Mouse (Mus musculus) inflammation-experienced regulatory T-cells, adult 16 weeks (primary cell): ENCODE data around the gene Prss36. TPM values are rescaled to one million over a fixed set of nuclear protein-coding genes. Genes with fewer than 3 reads are reported as not detected.

Source experiments
- polyA plus RNA-seq: library from polyadenylated mRNA; unstranded; fragments of 100-300 nt; shearing (Covaris generic); gene quantifications from one replicate; pipeline ENCODE4 v1.2.1, GENCODE M21; 2017

The Prss36 gene
- 5.0 TPM for polyA plus RNA-seq

DNA sequence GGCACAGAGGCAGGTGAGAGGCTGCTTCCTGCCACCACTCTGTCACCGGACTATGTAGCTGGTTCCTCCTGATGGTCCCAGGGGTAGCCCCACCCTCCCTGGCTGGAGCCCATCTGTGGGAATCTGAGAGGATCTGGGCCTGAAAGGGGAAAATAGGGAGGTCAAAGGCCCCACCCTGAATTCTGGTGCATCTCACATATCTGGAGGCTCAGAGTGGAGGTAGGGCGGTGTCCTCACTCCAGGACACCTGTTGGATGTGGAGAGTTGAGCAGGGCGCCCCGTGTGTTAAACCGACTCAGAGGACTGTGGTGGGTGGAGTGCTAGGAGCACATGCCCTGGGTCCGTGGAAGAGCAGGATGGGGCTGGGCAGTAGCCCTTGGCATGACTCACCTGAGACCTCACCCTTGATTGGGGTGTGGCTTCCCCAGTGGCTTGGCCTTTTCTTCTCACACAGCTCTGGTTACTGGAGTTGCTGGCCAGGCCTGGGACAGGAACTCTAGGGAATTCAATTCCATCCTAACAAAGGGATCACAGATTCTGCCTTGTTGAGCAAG, at the start of gene Prss36:
Gene Prss36 (minus strand): TSS at position 256 of the 554 bp plus-strand sequence.

DNA sequence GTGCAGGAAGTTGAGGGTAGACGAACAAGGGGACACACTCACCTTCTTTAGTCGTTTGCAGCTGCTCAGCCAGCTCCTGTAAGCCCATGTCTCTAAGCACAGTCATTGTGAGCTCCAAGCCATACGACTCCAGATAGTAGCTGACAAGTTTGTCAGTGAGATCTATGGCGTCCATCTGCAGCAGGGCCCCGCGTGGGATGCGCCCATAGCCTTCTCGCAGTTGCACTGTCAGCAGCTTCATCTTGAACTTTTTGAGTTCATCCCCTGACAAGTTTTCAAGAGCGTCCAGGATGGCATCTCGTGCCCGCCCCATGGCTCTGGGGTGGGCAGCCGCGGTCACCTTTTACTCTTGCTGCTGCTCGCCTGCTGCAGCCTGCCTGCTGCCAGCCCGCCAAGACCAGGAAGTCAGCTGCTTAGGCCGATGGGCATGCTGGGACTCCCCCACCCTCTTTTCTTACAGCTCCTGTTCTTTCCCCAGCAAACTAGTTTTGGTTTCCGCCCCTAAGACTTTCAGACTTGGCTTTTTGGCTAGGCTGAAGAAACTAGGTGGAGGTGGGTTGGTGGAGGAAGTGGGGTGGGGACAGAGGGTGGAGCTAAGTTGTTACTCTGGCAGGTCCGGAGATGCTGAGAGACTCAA, 46.9 kb upstream of the Prss36 start, which contains the start of gene Pycard:
Gene Pycard (minus strand): TSS at position 527 of the 637 bp plus-strand sequence.

DNA sequence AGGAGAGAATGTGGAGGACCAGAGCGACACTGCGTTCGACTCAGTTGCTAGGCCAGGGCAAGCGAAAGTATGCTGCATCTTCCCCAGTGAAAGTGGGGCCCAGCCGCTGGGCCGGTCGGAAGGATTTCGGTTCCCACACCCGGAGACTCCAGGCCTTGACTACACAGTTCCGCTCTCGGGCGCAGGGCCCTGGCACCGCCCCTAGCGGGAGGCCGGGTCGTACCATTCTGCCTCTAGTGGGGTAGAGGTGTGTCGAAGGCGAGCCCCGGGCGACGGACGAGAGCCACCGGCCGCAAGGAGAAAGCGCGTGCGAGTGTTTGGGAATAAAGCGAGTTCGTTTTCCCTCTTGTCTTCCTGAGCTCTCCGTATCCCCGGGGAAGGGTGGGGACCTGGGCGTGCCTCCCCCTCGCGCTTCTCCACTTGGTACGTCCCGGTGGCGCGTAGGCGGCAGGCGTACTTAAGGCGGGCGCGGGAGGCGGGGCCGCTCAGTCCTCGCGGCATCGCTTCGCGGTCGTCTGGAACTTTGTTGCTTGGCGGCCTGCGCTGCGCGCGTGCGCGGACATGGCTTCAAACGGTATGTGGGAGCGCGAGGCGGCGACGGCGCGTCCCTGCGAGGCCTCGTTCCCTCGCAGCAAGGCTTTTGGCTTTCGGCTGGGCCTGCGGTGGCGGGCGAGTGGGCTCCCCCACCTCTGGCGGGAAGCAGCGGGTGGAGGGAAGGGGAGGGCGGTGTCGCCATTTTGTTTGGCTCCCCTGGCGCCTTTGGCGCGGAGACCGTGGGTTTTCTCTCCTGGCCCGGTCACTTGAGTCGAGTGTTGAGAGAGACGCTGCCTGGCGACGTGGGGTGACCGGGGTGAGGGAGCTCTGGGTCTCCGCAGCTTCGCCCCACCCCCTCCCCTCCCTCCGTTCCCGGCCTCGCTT, 20.7 kb upstream of the Prss36 start, which contains the start of gene Fus:
Gene Fus (plus strand): TSS at position 454 of the 918 bp plus-strand sequence.

DNA sequence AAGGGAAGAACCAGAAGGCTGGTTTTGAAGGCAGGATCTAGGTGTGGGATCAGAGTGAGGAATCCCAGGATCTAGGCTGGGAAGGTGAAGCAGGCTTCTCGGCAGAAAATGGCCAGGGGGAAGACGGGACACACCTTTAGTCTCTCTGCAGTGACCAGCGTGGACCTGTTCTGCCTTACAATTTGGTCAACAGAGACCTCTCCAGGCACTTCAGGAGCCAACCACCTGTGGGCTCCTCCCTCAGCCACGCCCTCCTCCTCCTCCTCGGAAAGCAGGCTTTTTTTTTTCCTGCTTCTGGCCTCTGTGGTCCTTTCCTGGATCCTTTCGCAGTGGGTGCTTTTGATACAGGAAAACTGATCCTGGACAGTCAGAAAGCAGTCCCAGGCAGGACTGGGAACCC, 16.6 kb downstream of the Prss36 start, which contains the start of gene Prss8:
Gene Prss8 (minus strand): TSS at position 182 of the 400 bp plus-strand sequence.

DNA sequence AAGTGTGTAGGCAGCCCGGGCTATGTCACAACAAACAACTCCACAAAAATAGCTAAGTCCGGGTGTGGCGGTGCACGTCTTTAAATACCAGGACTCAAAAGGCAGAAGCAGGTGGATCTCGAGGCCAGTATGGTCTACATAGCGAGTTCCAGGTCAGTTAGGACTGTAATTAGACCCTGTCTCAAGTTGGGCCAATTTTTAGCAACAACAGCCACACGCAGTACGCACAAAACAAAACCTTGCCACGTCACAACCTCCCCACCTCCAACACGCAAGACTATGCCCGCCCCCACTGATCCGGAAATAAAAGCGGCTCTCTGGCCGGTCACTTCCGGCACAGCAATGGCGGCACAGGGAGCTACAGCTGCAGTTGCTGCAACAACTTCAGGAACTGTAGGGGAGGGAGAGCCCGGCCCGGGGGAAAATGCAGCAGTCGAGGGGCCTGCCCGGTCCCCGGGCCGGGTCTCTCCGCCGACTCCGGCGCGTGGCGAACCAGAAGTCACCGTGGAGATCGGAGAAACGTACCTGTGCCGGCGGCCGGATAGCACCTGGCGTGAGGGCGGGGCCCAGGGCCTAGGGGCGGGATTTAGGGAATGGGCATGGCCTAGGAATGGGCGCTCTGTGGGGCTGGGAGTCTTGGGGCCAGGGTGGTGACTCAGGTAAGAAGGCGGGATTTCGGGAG, 34.2 kb downstream of the Prss36 start, which contains the start of gene Kat8:
Gene Kat8 (plus strand): TSS at position 327 of the 682 bp plus-strand sequence.

GRCm38 (mm10) chr7:127903971-127904796, 42.3 kb downstream of the Prss36 start, which contains the start of gene Bckdk:
TSS of gene Bckdk (plus strand) at chr7:127904082.

DNA sequence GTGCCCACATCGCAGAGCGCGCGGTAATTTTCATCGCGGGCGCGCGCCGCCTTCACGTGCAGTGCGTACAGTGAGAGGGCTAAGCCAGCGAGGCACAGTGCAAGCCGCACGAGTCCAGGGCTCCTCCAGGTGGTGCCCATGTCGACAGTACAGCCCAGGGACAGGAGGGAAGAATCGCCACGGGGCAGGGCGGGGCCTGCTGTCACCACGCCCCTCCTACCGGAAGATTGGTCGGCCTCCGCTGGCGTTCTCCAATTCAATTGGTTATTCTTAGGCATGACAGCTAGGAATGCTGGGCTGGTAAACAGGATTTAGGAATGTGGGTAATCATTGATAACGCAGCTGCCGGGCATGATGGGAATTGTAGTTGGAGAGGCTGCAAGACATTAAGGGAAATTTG, 51.1 kb downstream of the Prss36 start, which contains the start of the genes Gm21974 and Vkorc1:
Gene Gm21974 (minus strand): TSS at position 13 of the 400 bp plus-strand sequence.
Gene Vkorc1 (minus strand): TSS at position 176 of the 400 bp plus-strand sequence.

GRCm38 (mm10) chr7:127890798-127891197, 55.7 kb downstream of the Prss36 start, which contains the start of gene Prss53:
TSS of gene Prss53 (minus strand) at chr7:127890970.

Other genes with a start within 250 kb of the Prss36 start
- 19.5 TPM for gene Bcl7c, start 237.8 kb downstream of the Prss36 start, polyA plus RNA-seq
- gene Ctf1, start 234.0 kb downstream of the Prss36 start, polyA plus RNA-seq, result not detected
- not detected for gene Ctf2, start 214.6 kb downstream of the Prss36 start, polyA plus RNA-seq
- gene Fbxl19, start 202.2 kb downstream of the Prss36 start, polyA plus RNA-seq, result 1.3 TPM
- gene Orai3, start 176.9 kb downstream of the Prss36 start, polyA plus RNA-seq, result 38.5 TPM
- gene Setd1a, start 170.1 kb downstream of the Prss36 start, polyA plus RNA-seq, result 1.2 TPM
- not detected for gene Gm49388, start 161.1 kb downstream of the Prss36 start, polyA plus RNA-seq
- gene Hsd3b7, start 146.1 kb downstream of the Prss36 start, polyA plus RNA-seq, result 4.5 TPM
- 167 TPM for gene Stx4a, start 122.4 kb downstream of the Prss36 start, polyA plus RNA-seq
- not detected for gene Stx1b, start 122.2 kb downstream of the Prss36 start, polyA plus RNA-seq
- gene Zfp646, start 70.5 kb downstream of the Prss36 start, polyA plus RNA-seq, result 63.8 TPM
- gene Zfp668, start 69.9 kb downstream of the Prss36 start, polyA plus RNA-seq, result 23.2 TPM
- gene Prss53, start 55.8 kb downstream of the Prss36 start, polyA plus RNA-seq, result 1.0 TPM
- not detected for gene Gm21974, start 51.3 kb downstream of the Prss36 start, polyA plus RNA-seq
- 64.0 TPM for gene Vkorc1, start 51.1 kb downstream of the Prss36 start, polyA plus RNA-seq
- gene Bckdk, start 42.6 kb downstream of the Prss36 start, polyA plus RNA-seq, result 71.2 TPM
- gene Kat8, start 34.2 kb downstream of the Prss36 start, polyA plus RNA-seq, result 49.7 TPM
- gene Prss8, start 16.6 kb downstream of the Prss36 start, polyA plus RNA-seq, result not detected
- gene Fus, start 20.7 kb upstream of the Prss36 start, polyA plus RNA-seq, result 177 TPM
- gene Pycard, start 47.1 kb upstream of the Prss36 start, polyA plus RNA-seq, result 295 TPM
- gene Trim72, start 57.2 kb upstream of the Prss36 start, polyA plus RNA-seq, result not detected
- 0.61 TPM for gene Itgam, start 115.9 kb upstream of the Prss36 start, polyA plus RNA-seq
- gene Gm49368, start 116.0 kb upstream of the Prss36 start, polyA plus RNA-seq, result not detected
- gene Itgax, start 182.8 kb upstream of the Prss36 start, polyA plus RNA-seq, result 0.27 TPM
- 5.5 TPM for gene Itgad, start 207.7 kb upstream of the Prss36 start, polyA plus RNA-seq